ENCODE assay signal across 8 mouse cellular contexts in genomic region chr8:20424104-20424902, GRCm38 (mm10).
DNase-seq lines count a peak whose midpoint lies in the region; ATAC-seq and TF ChIP-seq lines count a peak whose summit lies in the region.
"Not testable (repeated sequence)": the region's sequence is repeated elsewhere in the genome, so short reads cannot be mapped to it uniquely, and the experiment has no call there.

No protein-coding gene starts in this region.

- not testable (repeated sequence) for H3K4me1 ChIP-seq in CH12.LX (ENCODE audit: control insufficient read depth in 1 of 2, insufficient read depth in 2 of 2); forebrain, embryonic 16.5 days (replicated peaks; ENCODE audit: control insufficient read depth, insufficient read depth, low read length); neural tube, embryonic 15.5 days

- dilution Hi-C loops in CH12.LX (cut with MboI; ENCODE audit: extremely low pct_ligation_motif_present, extremely low pct_unique_long_range_greater_than_20kb, low sequenced_read_pairs): not testable (repeated sequence)

- in situ Hi-C loops in CH12.LX (cut with MboI; ENCODE audit: low pct_ligation_motif_present, low pct_unique_long_range_greater_than_20kb, low sequenced_read_pairs): not testable (repeated sequence)

- H3K79me2 ChIP-seq in CH12.LX (replicated peaks; ENCODE audit: control insufficient read depth, extremely low read depth, insufficient read depth, poor library complexity, severe bottlenecking): not testable (repeated sequence)

- H3K27me3 ChIP-seq in CH12.LX (replicated peaks); forebrain, embryonic 16.5 days (replicated peaks; ENCODE audit: control insufficient read depth, insufficient read depth, low read length); neural tube, embryonic 15.5 days (replicated peaks): not testable (repeated sequence)

- not testable (repeated sequence) for H3K9me3 ChIP-seq in CH12.LX (replicated peaks; ENCODE audit: low read length); forebrain, embryonic 16.5 days (ENCODE audit: control insufficient read depth, low read length); neural tube, embryonic 15.5 days (replicated peaks)

- H3K4me3 ChIP-seq in CH12.LX (replicated peaks in 1 of 3; ENCODE audit: low read depth in 2 of 3, low read length in 2 of 3, poor library complexity in 1 of 3): peak overlapping the region; percentile 48 to 65 (median 52)
- H3K4me3 ChIP-seq in forebrain, embryonic 16.5 days (replicated peaks; ENCODE audit: low read length): peak overlapping the region; percentile 49
- peak overlapping the region; percentile 48 for H3K4me3 ChIP-seq in neural tube, embryonic 15.5 days (replicated peaks)

- peak; percentile 100 for ATAC-seq in forebrain, embryonic 16.5 days
- ATAC-seq in neural tube, embryonic 15.5 days (ENCODE audit: low FRiP score): peak; percentile 100

- peak; percentile 39 to 65; a peak in 3 of 4 replicates for TF ChIP-seq CTCF in CH12.LX (conservative IDR thresholded peaks at IDR 0.05 in 1 of 2, IDR thresholded peaks at IDR 0.05 in 1 of 2; ENCODE audit: low read depth in 2 of 2, low read length in 2 of 2)

- TF ChIP-seq EP300 in CH12.LX (IDR thresholded peaks at IDR 0.05; ENCODE audit: low read length): not testable (repeated sequence)

- not testable (repeated sequence) for H3K36me3 ChIP-seq in CH12.LX (replicated peaks in 1 of 2; ENCODE audit: control insufficient read depth in 1 of 2, insufficient read depth in 1 of 2, low read length in 1 of 2); forebrain, embryonic 16.5 days (ENCODE audit: control insufficient read depth, insufficient read depth); neural tube, embryonic 15.5 days

- intact Hi-C loops in heart, postnatal 25 days (cut with DNase I): not testable (repeated sequence)

- TF ChIP-seq POLR2A in CH12.LX (IDR thresholded peaks at IDR 0.05; ENCODE audit: low read depth, low read length): peak; percentile 47; the same call in 1 of the 2 replicates

- not testable (repeated sequence) for TF ChIP-seq RAD21 in CH12.LX (IDR thresholded peaks at IDR 0.05; ENCODE audit: low read depth, low read length)

- peak; percentile 97 for DNase-seq in CH12.LX (ENCODE audit: extremely low read depth)
- peak; percentile 99 for DNase-seq in cerebellum, adult 11-12 months
- DNase-seq in heart, postnatal 25 days (ENCODE audit: low spot score): peak; percentile 100
- peak; percentile 100 for DNase-seq in layer of hippocampus, adult 18-20 months (ENCODE audit: low spot score in 2 of 2)
- peak; percentile 100 for DNase-seq in lung, adult 18-20 months
- DNase-seq in testis, postnatal 10 days (ENCODE audit: low spot score): peak; percentile 100

- peak overlapping the region; percentile 58; the same call in 1 of the 2 replicates for H3K9ac ChIP-seq in CH12.LX (ENCODE audit: insufficient read depth, low read depth)
- H3K9ac ChIP-seq in forebrain, embryonic 16.5 days (replicated peaks; ENCODE audit: low read depth, low read length): peak overlapping the region; percentile 67
- H3K9ac ChIP-seq in neural tube, embryonic 15.5 days (replicated peaks): peak overlapping the region; percentile 55

- not testable (repeated sequence) for H3K4me2 ChIP-seq in CH12.LX (ENCODE audit: insufficient read depth, low read depth, poor library complexity, severe bottlenecking)
- H3K4me2 ChIP-seq in forebrain, embryonic 16.5 days (ENCODE audit: low read length): peak overlapping the region; percentile 38
- peak overlapping the region; percentile 37 for H3K4me2 ChIP-seq in neural tube, embryonic 15.5 days

- not testable (repeated sequence) for H3K27ac ChIP-seq in CH12.LX (ENCODE audit: insufficient read depth, low read depth)
- peak overlapping the region; percentile 44; the same call in 1 of the 2 replicates for H3K27ac ChIP-seq in forebrain, embryonic 16.5 days (ENCODE audit: low read length)
- H3K27ac ChIP-seq in neural tube, embryonic 15.5 days (replicated peaks): 0 out of 2 replicates have a peak overlapping the region, but pooled peaks have one; percentile 6

- 6% methylated on average over 65 of the region's 72 CpGs for WGBS in forebrain, embryonic 16.5 days
- WGBS in neural tube, embryonic 15.5 days: 7% methylated on average over 70 of the region's 72 CpGs

TF ChIP-seq in CH12.LX, 34 proteins besides CTCF, POLR2A, EP300 and RAD21:
- peak; percentile 65; the same call in 1 of the 2 replicates for TF ChIP-seq MAZ (IDR thresholded peaks at IDR 0.05; ENCODE audit: low read depth, low read length)
- TF ChIP-seq UBTF (IDR thresholded peaks at IDR 0.05; ENCODE audit: low read depth, low read length): 0 out of 2 replicates have a peak, but pooled peaks have one; percentile 78
- peak; percentile 80 for TF ChIP-seq TCF12 (IDR thresholded peaks at IDR 0.05; ENCODE audit: low read depth, low read length)
- 0 out of 2 replicates have a peak, but pooled peaks have one; percentile 38 for TF ChIP-seq TBP (conservative IDR thresholded peaks at IDR 0.05; ENCODE audit: low read depth, low read length)
- peak; percentile 59 for TF ChIP-seq NRF1 (IDR thresholded peaks at IDR 0.05; ENCODE audit: low read depth, low read length)
- TF ChIP-seq HCFC1 (IDR thresholded peaks at IDR 0.05; ENCODE audit: low read depth, low read length): peak; percentile 70
- peak; percentile 33; the same call in 1 of the 2 replicates for TF ChIP-seq NELFE (IDR thresholded peaks at IDR 0.05; ENCODE audit: low read depth, low read length)
- TF ChIP-seq SMC3 (IDR thresholded peaks at IDR 0.05; ENCODE audit: low read depth, low read length): peak; percentile 45
- peak; percentile 54; the same call in 1 of the 2 replicates for TF ChIP-seq ELF1 (IDR thresholded peaks at IDR 0.05; ENCODE audit: low read depth, low read length)
TF ChIP-seq in CH12.LX: peak in this region for 9; not testable (repeated sequence) for 25.
